Mouse (Mus musculus) ES-E14 (cell line): ENCODE measurements around the gene Dars2.

ENCODE experiments used
- CHD2 ChIP-seq: IDR thresholded peaks from 2 replicates; pipeline ENCODE4 v1.6.1; 2014; ENCODE audit warnings: mild to moderate bottlenecking, low read depth, low read length, inconsistent platforms
- HCFC1 ChIP-seq: IDR thresholded peaks from 2 replicates; pipeline ENCODE4 v1.6.1; 2012; ENCODE audit warnings: low read length, inconsistent platforms, borderline replicate concordance; ENCODE audit not compliant: insufficient read depth
- MAFK ChIP-seq: IDR thresholded peaks from 2 replicates; pipeline ENCODE4 v1.6.1; 2014; ENCODE audit warnings: mild to moderate bottlenecking, low read depth, low read length, inconsistent platforms; ENCODE audit not compliant: insufficient read depth
- ZC3H11A ChIP-seq: IDR thresholded peaks from 2 replicates; pipeline ENCODE4 v1.6.1; 2012; ENCODE audit warnings: low read depth, mild to moderate bottlenecking, inconsistent platforms, low read length, borderline replicate concordance
- ZNF384 ChIP-seq: IDR thresholded peaks from 2 replicates; pipeline ENCODE4 v1.6.1; 2012; ENCODE audit warnings: low read depth, low read length, inconsistent platforms

GRCm38 (mm10) chr1:161041261-161042020 lies 29.0 kb downstream of the Dars2 start:
- TF ChIP-seq HCFC1, result no peak
- TF ChIP-seq CHD2, result 0 out of 2 replicates have a peak, but pooled peaks have one; percentile 56
- no peak for TF ChIP-seq MAFK
- no peak for TF ChIP-seq ZNF384
- no peak for TF ChIP-seq ZC3H11A
